Mouse (Mus musculus) limb, embryonic 12.5 days (tissue): ENCODE measurements around the gene Hoxd8. TPM values are rescaled to one million over a fixed set of nuclear protein-coding genes. Genes with fewer than 3 reads are reported as not detected.
A peak's percentile ranks its signal among the peaks of the same experiment; 100 is the strongest.

ENCODE experiments used
- ATAC-seq: fragments of 200-750 bp; cut with Nextera tagmentation; 2 replicates; pipeline ENCODE4 v1.8.0; 2017; ENCODE audit warnings: low read depth, moderate TSS enrichment; ENCODE audit not compliant: insufficient number of reproducible peaks, insufficient read depth, low FRiP score, low TSS enrichment
- H3K27ac ChIP-seq: fragments of 300-500 bp; sonication (generic); 2 replicates; pipeline ENCODE4 v1.5.1; 2016; ENCODE audit warnings: mild to moderate bottlenecking, moderate library complexity
- H3K27me3 ChIP-seq: fragments of 300-500 bp; sonication (generic); 2 replicates; pipeline ENCODE4 v1.6.1; 2016; ENCODE audit warnings: mild to moderate bottlenecking, moderate library complexity
- H3K36me3 ChIP-seq: fragments of 300-500 bp; sonication (generic); 2 replicates; pipeline ENCODE4 v1.6.1; 2016; ENCODE audit warnings: mild to moderate bottlenecking, moderate library complexity
- H3K4me1 ChIP-seq: fragments of 300-500 bp; sonication (generic); replicated peaks from 2 replicates; pipeline ENCODE4 v1.6.1; 2016
- H3K4me2 ChIP-seq: fragments of 300-500 bp; sonication (generic); 2 replicates; pipeline ENCODE4 v1.6.1; 2016; ENCODE audit warnings: mild to moderate bottlenecking, moderate library complexity
- H3K4me3 ChIP-seq: fragments of 300-500 bp; sonication (generic); replicated peaks from 2 replicates; pipeline ENCODE4 v1.5.1; 2016; ENCODE audit warnings: mild to moderate bottlenecking
- H3K9ac ChIP-seq: fragments of 300-500 bp; sonication (generic); replicated peaks from 2 replicates; pipeline ENCODE4 v1.6.1; 2016; ENCODE audit warnings: mild to moderate bottlenecking, moderate library complexity
- H3K9me3 ChIP-seq: fragments of 300-500 bp; sonication (generic); 2 replicates; pipeline ENCODE4 v1.6.1; 2016; ENCODE audit warnings: mild to moderate bottlenecking, moderate library complexity
- WGBS: fragments of 180-500 bp; shearing (Covaris S2); methylation state at CpG from one replicate; pipeline ENCODE4 v1.1.7; 2016; 5-methylcytosine and 5-hydroxymethylcytosine counted together
- polyA plus RNA-seq: library from polyadenylated mRNA; unstranded; fragments of >200 nt; fragmentation: Nextera tagmentation; extraction: Ambion mirVana; gene quantifications from 2 replicates; pipeline ENCODE4 v1.2.1, GENCODE M21; 2016

Gene Hoxd8
- polyA plus RNA-seq, 1 experiment from 2014 or later: 7.5 TPM

GRCm38 (mm10) chr2:74721882-74722281 is 17.5 kb downstream of the Hoxd8 start:
- under 1% methylated on average over 6 of the region's 6 CpGs for WGBS
- no peak overlapping the region for H3K27ac ChIP-seq
- no peak overlapping the region for H3K4me2 ChIP-seq
- peaks cover 92% of the 10 kb centered on the region for H3K27me3 ChIP-seq
- no peaks in the 10 kb centered on the region for H3K36me3 ChIP-seq
- no peak overlapping the region for H3K4me3 ChIP-seq
- no peak for ATAC-seq
- H3K9ac ChIP-seq: no peak overlapping the region
- H3K4me1 ChIP-seq: peaks cover 29% of the 10 kb centered on the region
- no peaks in the 10 kb centered on the region for H3K9me3 ChIP-seq

GRCm38 (mm10) chr2:74722949-74723348 is 18.5 kb downstream of the Hoxd8 start:
- Histone ChIP-seq H3K4me2 (no peak overlapping the region), H3K36me3 (no peaks in the 10 kb centered on the region), H3K27me3 (peaks cover 96% of the 10 kb centered on the region), H3K9me3 (no peaks in the 10 kb centered on the region), H3K4me3 (no peak overlapping the region), H3K9ac (no peak overlapping the region), H3K27ac (no peak overlapping the region), H3K4me1 (peaks cover 39% of the 10 kb centered on the region)
- ATAC-seq: no peak
- WGBS: 22% methylated on average over 8 of the region's 8 CpGs

DNA sequence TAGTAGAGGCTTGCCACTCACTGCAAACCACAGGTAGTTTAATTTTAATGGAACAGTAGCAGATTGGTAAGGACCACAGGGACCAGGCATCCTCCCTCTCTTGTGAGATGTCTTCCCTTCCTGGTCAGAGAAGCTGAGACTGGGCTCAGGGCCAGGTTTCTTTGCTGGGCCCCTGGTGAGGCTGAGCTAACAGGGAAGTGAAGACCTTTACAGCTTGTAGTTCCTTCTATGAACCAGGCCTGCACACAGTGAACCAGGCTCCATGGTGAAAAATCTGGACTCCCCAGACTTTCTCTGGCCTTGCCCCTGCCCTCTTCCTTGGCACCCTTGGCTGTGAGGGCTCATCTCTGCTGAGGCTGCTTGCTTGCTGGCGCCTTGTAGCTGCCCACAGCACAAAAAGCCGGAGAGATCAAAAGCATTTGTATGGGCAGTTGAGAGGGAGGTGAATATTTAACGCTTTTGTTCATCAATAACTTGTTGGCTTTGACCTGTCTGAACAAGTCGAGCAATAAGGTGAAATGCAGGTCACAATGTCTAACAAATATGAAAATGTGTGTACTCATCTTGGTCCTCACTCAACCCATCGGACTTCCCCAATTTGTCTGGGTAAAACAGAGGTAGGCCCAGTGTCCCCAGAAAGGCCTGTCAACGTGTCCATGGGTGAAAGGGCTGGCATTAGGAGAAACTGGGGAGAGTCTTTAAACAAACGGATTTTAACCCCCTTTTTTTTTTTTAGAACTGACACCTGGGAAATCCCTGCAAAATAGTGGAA is 20.0 kb downstream of the Hoxd8 start:
- Histone ChIP-seq H3K9me3 (no peaks in the 10 kb centered on the region), H3K4me2 (no peak overlapping the region), H3K27me3 (peaks cover 96% of the 10 kb centered on the region), H3K9ac (no peak overlapping the region), H3K27ac (no peak overlapping the region), H3K36me3 (no peaks in the 10 kb centered on the region), H3K4me1 (peaks cover 45% of the 10 kb centered on the region), H3K4me3 (no peak overlapping the region)
- no peak for ATAC-seq
- 36% methylated on average over 7 of the region's 7 CpGs for WGBS

GRCm38 (mm10) chr2:74725171-74725570 is 20.8 kb downstream of the Hoxd8 start:
- 22% methylated on average over 17 of the region's 17 CpGs for WGBS
- Histone ChIP-seq H3K4me2 (no peak overlapping the region), H3K9me3 (no peaks in the 10 kb centered on the region), H3K4me3 (no peak overlapping the region), H3K4me1 (peaks cover 45% of the 10 kb centered on the region), H3K9ac (no peak overlapping the region), H3K36me3 (no peaks in the 10 kb centered on the region), H3K27ac (no peak overlapping the region), H3K27me3 (peaks cover 94% of the 10 kb centered on the region)
- no peak for ATAC-seq

DNA sequence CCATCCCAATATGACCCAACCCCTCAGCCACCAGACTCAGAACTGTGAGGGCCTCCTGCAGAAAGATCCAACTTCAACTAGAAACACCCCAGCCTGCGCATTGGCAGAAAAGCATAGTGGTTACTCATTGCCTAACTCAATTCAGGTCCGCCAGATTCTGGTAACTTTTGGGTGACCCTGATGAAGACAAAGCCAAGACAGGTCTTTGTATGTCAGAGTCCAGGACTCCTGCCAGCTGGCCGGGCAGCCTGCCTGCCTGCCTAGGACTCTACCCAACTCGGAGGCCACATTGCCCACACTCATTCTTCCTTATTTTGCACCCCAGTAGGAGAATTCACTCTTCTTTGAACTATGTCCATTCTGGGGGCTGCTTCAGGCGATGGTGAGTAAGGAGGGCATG is 22.1 kb downstream of the Hoxd8 start, which contains the start of gene Gm28230:
Gene Gm28230 (plus strand): TSS at position 178 of the 400 bp plus-strand sequence.
- 35% methylated on average over 5 of the region's 5 CpGs for WGBS
- peak within 1 kb of the TSS; percentile 42 for H3K4me3 ChIP-seq
- H3K9me3 ChIP-seq: no peaks in the 10 kb centered on the region
- peaks cover 37% of the 10 kb centered on the region for H3K4me1 ChIP-seq
- no peak within 1 kb of the TSS for H3K27ac ChIP-seq
- H3K9ac ChIP-seq: peak within 1 kb of the TSS; percentile 50; the same call in 1 of the 2 replicates
- peak within 1 kb of the TSS; percentile 86 for H3K4me2 ChIP-seq
- peaks cover 93% of the 10 kb centered on the region for H3K27me3 ChIP-seq
- ATAC-seq: no peak
- no peaks in the 10 kb centered on the region for H3K36me3 ChIP-seq

DNA sequence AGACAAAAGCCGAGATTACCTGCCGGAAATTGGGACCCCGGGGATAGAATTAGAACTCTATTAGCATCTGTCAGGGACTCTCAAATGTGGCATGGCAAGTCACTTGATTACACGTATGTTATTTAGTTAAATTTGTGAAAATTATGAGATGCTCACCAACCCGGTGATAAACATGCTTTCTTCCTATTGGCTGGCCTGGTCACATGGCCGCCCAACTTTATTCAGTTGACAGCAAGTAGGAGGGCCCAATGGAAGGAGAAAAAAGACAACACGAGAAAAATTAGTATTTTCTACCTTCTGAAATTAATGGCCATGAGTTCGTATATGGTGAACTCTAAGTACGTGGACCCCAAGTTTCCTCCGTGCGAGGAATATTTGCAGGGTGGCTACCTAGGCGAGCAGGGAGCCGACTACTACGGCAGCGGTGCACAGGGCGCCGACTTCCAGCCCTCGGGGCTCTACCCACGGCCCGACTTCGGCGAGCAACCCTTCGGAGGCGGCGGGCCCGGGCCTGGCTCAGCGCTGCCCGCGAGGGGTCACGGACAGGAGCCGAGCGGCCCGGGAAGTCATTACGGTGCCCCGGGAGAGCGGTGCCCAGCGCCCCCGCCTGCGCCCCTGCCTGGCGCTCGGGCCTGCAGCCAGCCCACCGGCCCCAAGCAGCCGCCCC is 22.7 kb downstream of the Hoxd8 start:
- peak overlapping the region; percentile 86 for H3K4me2 ChIP-seq
- H3K27ac ChIP-seq: no peak overlapping the region
- ATAC-seq: 0 out of 2 replicates have a peak, but pooled peaks have one; percentile 16
- peak overlapping the region; percentile 42 for H3K4me3 ChIP-seq
- peak overlapping the region; percentile 50; the same call in 1 of the 2 replicates for H3K9ac ChIP-seq
- H3K4me1 ChIP-seq: peaks cover 33% of the 10 kb centered on the region
- 3% methylated on average over 43 of the region's 43 CpGs for WGBS
- peaks cover 95% of the 10 kb centered on the region for H3K27me3 ChIP-seq
- no peaks in the 10 kb centered on the region for H3K36me3 ChIP-seq
- no peaks in the 10 kb centered on the region for H3K9me3 ChIP-seq

DNA sequence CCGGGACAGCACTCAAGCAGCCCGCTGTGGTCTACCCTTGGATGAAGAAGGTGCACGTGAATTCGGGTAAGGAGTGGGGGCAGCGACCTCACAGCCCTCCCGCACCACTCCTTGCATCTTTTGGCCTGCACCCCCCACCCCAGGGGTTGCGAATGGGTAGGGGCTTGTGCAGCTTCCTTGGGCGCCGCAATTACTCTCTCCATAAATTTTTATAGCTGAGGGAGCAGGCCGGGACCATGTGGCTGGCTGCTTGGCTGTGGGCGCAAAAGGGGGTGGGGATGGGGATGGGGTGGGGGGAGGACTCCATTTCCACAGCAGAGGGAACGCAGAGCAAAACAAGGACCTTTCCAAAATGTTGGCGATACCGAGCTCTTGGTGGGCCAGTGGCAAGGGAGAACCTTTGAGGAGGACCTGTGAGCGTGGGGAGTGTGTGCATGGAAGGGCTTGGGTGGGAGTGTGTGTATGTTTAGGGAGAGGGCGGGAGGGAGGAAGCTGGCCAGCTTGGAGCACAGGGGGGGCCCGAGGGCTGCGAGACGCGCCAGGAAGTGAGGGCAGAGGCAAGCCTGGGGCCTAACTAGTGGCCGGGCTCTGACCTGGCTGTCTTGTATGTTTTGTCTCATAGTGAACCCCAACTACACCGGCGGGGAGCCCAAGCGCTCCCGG is 23.4 kb downstream of the Hoxd8 start:
- Histone ChIP-seq H3K4me1 (peaks cover 35% of the 10 kb centered on the region), H3K27me3 (peaks cover 96% of the 10 kb centered on the region)
- 0 out of 2 replicates have a peak, but pooled peaks have one; percentile 37 for ATAC-seq

DNA sequence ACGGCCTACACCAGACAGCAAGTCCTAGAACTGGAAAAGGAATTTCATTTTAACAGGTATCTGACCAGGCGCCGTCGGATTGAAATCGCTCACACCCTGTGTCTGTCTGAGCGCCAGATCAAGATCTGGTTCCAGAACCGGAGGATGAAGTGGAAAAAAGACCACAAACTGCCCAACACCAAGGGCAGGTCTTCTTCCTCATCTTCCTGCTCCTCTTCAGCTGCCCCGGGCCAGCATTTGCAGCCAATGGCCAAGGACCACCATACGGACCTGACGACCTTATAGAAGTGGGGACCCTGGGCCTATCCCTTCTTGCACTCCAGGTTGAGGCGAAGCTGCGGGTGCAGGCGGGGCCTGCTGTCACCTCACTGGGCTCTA is 23.9 kb downstream of the Hoxd8 start:
- no peaks in the 10 kb centered on the region for H3K9me3 ChIP-seq
- 24% methylated on average over 13 of the region's 13 CpGs for WGBS
- H3K4me3 ChIP-seq: 0 out of 2 replicates have a peak overlapping the region, but pooled peaks have one; percentile 42
- H3K9ac ChIP-seq: no peak overlapping the region
- ATAC-seq: no peak
- no peak overlapping the region for H3K27ac ChIP-seq
- H3K36me3 ChIP-seq: no peaks in the 10 kb centered on the region
- peaks cover 95% of the 10 kb centered on the region for H3K27me3 ChIP-seq
- peak overlapping the region; percentile 86 for H3K4me2 ChIP-seq
- peaks cover 35% of the 10 kb centered on the region for H3K4me1 ChIP-seq

More for the DNA sequence above, 23.4 kb downstream of the Hoxd8 start:
- H3K36me3 ChIP-seq: no peaks in the 10 kb centered on the region
- H3K4me2 ChIP-seq: peak overlapping the region; percentile 86
- H3K9ac ChIP-seq: peak overlapping the region; percentile 50; the same call in 1 of the 2 replicates
- H3K4me3 ChIP-seq: peak overlapping the region; percentile 42
- 8% methylated on average over 25 of the region's 25 CpGs for WGBS
- no peaks in the 10 kb centered on the region for H3K9me3 ChIP-seq
- H3K27ac ChIP-seq: no peak overlapping the region

DNA sequence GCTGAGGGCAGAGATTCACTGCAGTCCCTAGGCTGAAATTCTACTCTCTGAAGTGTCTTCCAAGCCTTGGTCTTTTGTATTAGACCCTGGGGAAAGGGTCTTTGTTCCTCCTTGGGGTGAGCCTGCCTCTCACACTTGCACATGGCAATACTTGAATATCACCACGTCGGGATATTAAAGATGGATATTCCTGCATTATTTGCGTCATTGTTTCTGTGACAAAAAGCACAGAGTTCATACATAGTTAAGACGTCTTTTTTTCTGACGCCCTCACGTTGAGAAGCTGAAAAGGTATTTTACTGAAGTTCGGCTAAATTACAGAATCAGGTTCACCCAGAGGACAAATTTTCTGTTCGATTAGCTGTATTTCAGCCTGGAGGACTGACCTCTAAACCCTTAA is 25.9 kb downstream of the Hoxd8 start:
- H3K27me3 ChIP-seq: peaks cover 91% of the 10 kb centered on the region
- H3K9ac ChIP-seq: no peak overlapping the region
- no peaks in the 10 kb centered on the region for H3K9me3 ChIP-seq
- peaks cover 44% of the 10 kb centered on the region for H3K4me1 ChIP-seq
- H3K4me2 ChIP-seq: no peak overlapping the region
- ATAC-seq: no peak
- 21% methylated on average over 8 of the region's 8 CpGs for WGBS
- H3K36me3 ChIP-seq: no peaks in the 10 kb centered on the region
- H3K4me3 ChIP-seq: no peak overlapping the region
- no peak overlapping the region for H3K27ac ChIP-seq

- H3K9me3 ChIP-seq: no peaks in the 10 kb centered on the region
- H3K4me3 ChIP-seq: no peak overlapping the region
- H3K27me3 ChIP-seq: peaks cover 91% of the 10 kb centered on the region
- peaks cover 51% of the 10 kb centered on the region for H3K4me1 ChIP-seq
- H3K27ac ChIP-seq: no peak overlapping the region
- no peaks in the 10 kb centered on the region for H3K36me3 ChIP-seq
- no peak overlapping the region for H3K9ac ChIP-seq
- H3K4me2 ChIP-seq: no peak overlapping the region
- no peak for ATAC-seq
These were observed 26.6 kb downstream of the Hoxd8 start for GRCm38 (mm10) chr2:74731055-74731454.
